Mouse (Mus musculus): ENCODE measurements around the gene Tbcd.
A peak's percentile ranks its signal among the peaks of the same experiment; 100 is the strongest.

The Tbcd gene

DNA sequence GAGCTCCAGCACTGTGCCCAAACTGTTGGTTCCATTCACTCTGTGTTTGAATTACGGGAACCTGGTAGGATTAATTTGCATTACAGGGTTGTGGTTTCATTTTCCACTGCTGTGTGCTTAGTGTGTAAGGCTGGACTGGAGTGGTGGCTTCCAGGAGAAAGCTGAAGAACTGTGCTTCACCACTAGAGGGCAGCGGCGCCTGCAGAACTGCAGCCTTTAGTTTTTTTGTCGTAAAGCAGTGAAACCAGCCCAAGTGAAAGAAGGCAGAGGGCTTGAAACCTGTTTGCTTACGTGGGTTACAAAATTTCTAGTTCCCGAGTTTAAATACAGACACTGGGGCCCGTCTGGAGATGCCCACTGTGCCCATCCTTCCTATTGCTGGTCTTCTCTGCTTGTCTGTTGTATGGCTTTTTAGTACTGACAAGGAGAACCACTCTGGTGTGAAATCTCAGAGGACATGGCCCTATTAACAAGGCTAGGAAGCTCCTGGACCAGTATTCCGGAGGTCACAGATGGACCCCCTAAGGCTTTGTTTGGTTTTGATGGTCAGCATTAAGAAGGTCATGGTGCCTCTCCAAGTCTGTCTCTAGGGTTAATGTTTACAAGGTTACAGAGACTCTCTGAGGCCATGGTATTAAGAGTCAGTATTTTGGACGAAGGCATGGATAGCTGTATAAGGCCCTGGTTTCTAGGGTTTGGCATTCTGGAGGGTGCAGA, 24.1 kb downstream of the Tbcd start:
- peak; percentile 62 to 78 for DNase-seq (ENCODE audit: low spot score in 2 of 2)

GRCm38 (mm10) chr11:121479476-121480203, 27.9 kb downstream of the Tbcd start:
- DNase-seq (ENCODE audit: low spot score in 2 of 2), result no peak

GRCm38 (mm10) chr11:121481129-121481528, 29.4 kb downstream of the Tbcd start:
- no peak for DNase-seq (ENCODE audit: low spot score in 2 of 2)

DNA sequence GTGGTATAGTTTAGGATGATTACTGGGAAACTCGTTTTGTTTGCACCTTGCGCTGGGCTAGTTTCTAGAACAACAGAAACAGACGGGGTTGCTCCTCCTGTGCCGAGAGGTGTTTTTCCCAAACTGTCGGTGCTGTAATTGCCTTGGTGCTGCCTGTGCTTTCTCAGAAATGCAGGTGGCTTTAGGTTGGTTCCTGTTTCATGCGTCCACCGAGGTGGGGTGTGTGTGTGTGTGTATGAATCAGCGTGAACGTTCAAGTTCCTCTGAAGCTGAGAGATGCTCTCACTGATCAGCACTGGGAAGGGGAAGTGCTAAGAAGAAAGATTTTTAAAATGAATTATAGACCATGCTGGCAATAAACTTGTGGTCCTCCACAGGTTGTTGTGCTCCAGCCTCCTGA, 34.1 kb downstream of the Tbcd start:
- no peak for DNase-seq (ENCODE audit: low spot score in 2 of 2)

GRCm38 (mm10) chr11:121490651-121491050, 38.9 kb downstream of the Tbcd start:
- DNase-seq (ENCODE audit: low spot score in 2 of 2), result no peak

DNA sequence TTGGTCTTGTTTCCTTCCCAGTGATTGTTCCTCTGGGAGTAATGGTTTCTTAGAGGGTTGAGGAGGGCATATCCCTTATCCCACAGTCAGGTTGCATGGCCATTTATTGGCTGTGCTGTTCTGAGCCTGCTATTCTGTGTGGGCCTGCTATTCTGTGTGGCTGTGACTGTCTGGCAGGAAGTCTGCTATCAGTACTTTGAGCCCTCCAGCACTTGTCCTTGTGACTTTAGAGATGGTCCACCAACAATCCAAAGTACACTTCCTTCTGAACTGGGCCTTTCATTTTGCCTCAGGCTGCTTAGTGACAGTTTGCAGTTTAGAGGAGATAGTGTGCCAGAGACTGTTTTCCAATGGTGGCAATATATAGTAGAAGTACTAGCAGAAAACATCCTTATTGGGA, 48.8 kb downstream of the Tbcd start:
- no peak for DNase-seq (ENCODE audit: low spot score in 2 of 2)

GRCm38 (mm10) chr11:121501525-121501924, 49.8 kb downstream of the Tbcd start:
- no peak for DNase-seq (ENCODE audit: low spot score in 2 of 2)

DNA sequence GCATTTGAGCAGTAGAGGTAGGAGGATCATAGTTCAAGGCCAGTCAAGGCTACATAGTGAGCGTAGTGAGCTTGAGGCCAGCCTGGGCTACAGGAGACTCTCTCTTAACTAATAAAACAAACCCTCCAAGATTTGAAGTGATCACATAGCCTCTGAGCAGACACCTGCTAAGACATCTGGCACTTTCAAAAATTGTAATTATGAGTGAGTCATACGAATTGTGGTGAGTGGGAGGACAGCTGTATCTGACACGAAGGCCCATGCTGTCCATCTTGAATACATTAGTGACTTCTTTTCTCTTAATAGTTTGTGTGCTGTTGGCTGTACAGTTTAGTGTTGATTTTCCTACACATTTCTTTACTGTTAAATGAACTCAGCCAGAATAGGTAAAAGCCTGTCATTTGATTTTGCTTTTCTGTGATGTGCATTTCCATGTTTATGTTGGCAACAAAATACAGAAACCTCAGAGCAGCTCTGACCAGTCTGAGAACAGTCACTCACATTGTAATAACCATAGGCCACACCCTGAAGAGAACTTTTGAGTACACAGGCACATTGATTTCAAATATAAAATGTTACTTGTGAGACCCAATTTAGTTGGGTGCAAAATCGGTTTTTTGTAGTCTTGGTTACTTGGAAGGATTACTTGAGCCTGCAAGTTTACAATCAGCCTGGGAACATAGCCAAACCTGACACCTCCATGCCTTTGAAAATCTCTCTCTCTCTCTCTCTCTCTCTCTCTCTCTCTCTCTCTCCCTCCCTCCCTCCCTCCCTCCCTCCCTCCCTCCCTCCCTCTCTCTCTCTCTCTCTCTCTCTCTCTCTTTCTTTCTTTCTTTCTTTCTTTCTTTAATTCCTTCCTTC, 50.5 kb downstream of the Tbcd start:
- DNase-seq (ENCODE audit: low spot score in 2 of 2), result no peak

DNA sequence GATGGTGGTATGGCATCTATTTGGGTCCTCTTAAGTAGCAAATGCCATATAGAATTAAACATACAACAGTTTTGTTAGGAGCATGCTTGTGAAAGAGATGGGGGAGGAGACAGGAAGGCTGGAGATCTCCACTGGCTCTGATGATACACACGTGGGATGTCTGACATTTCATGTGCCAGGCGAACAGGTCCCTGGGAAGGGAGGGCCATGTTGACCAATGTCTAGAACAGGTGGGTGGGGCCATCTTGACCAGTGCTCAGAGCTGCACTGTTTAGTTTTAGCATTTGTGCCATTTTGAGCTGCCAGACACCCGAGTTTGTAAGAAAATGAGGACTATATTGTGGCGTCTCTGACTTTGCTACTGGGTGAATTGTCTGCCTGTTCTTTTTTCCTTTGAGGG, 56.7 kb downstream of the Tbcd start:
- DNase-seq (ENCODE audit: low spot score in 2 of 2), result no peak

GRCm38 (mm10) chr11:121510512-121511246, 58.9 kb downstream of the Tbcd start:
- DNase-seq (ENCODE audit: low spot score in 2 of 2), result no peak

DNA sequence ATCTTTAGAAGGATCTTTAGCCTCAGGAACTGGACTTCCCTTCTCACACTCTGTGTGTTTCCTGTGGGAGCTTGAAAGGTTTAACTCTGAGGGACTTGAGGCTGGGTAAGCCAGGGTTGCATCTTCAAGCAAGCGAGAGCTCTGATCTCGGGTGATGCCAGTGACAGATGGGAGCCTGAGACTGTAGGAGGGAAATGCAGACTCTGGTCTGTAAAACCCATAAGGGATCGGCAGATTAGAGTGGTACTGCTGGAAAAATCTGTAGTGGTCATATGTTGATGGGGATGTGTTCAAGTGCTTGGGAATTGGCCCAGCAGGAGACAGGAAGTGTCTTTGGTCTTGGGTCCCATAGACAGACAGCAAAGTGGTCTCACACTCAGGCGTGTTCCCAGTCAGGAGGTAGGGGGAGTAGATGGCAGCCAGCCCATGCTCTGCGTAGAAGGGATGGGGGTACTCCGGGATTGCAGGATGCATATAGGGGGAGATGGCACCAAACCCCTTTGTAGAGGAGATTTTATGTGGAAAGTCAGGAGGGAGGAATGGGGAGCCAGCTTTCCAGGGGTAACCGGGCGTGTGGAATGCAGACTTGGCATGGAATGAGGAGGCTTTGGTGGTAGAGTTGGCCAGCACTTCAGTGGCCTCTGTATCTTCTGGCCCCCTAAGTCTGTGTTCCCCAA, 61.3 kb downstream of the Tbcd start:
- no peak for DNase-seq (ENCODE audit: low spot score in 2 of 2)

- no peak for DNase-seq (ENCODE audit: low spot score in 2 of 2)
Measured at GRCm38 (mm10) chr11:121515996-121516395, 64.2 kb downstream of the Tbcd start.

- no peak for DNase-seq (ENCODE audit: low spot score in 2 of 2)
Measured at GRCm38 (mm10) chr11:121516906-121517305, 65.2 kb downstream of the Tbcd start.

DNA sequence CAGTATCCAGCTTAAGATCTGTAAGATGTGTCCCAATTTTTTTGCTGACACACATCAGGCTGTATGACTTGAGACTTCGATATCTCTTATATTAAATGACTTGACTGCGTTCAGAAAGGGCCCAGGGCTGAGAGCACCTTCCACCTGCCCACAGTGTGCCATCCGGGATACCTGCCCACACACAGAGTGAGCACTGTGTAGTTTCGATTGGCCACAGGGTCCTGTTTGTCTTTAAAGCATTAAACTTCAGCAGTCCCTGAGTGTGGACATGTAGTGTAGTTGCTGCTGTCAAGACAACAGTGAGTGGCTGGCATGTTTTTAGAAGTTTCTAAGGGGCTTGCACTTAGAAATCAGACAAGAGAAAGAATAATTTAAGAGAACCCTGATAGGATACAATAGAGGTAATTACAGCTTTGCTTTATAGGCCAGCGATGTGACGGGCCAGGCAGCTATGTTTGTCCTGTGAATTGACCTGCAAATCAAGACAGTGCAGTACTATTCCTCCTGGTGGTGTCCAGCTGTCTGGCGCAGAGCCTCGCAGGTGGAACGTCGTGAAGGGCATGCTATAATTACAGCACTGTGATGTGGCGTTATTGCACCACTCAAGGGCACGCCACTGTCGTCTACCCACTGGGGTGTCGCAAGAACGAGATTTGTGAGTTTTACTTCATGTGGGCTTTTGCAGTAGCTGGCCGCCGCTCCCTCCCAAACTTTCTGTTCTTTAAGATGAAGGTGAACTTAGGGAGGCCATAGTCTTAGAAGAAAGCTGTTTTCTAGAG, 66.1 kb downstream of the Tbcd start:
- DNase-seq (ENCODE audit: low spot score in 2 of 2), result no peak

DNA sequence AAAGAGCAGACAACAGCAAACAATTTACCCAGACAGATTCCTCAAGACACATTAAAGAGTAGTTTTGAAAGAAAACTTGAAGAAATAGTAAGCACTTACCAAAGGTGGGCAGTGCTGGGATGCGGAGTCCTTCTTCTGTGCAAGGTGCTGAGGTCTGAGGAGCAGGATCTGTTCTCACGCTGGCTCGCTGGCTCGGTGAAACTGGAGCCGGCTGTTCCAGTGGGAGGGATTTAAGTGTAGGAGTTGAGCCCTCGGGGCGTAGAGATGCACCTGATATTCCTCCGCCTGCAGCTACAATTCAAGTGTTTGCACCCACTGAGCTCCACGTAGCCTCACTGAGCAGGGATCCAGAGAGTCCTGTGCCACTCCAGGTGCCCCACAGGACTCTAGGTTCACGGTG, 67.4 kb downstream of the Tbcd start, which contains the start of gene Zfp750:
TSS of gene Zfp750 (minus strand) at position 203 of the 400 bp plus-strand sequence.
- DNase-seq (ENCODE audit: low spot score in 2 of 2), result no peak

- DNase-seq (ENCODE audit: low spot score in 2 of 2), result no peak
Measured at GRCm38 (mm10) chr11:121519703-121520102, 68.0 kb downstream of the Tbcd start.

GRCm38 (mm10) chr11:121520761-121521160, 69.0 kb downstream of the Tbcd start:
- no peak for DNase-seq (ENCODE audit: low spot score in 2 of 2)

- DNase-seq (ENCODE audit: low spot score in 2 of 2), result no peak
Measured at GRCm38 (mm10) chr11:121522156-121522762, 70.5 kb downstream of the Tbcd start.

DNA sequence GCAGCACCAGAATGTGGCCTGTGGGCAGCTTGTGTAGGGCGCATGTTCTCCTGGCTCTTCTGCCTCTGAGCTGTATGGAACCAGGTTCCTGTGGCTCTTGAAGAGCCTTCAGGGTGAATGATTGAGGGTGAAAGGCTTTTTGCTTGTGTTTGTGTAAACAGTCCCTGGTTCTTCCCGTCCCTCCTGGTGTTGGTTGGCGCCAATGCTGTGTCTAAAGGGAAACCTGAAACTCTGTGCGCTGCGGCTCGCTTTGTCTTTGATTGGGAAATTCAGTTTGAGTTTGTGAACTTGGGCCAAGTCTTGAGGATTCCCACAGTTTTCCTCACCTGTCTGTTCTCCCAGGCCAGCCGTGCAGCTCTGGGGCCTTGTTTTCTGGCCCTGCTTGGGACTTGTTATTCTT, 72.4 kb downstream of the Tbcd start:
- DNase-seq (ENCODE audit: low spot score in 2 of 2), result no peak

GRCm38 (mm10) chr11:121529747-121530146, 78.0 kb downstream of the Tbcd start:
- DNase-seq (ENCODE audit: low spot score in 2 of 2), result no peak

Measured in cerebellum, postnatal 4 days (tissue).